Mouse (Mus musculus): Measurements from ENCODE around the gene Tox2.

Gene Tox2

DNA sequence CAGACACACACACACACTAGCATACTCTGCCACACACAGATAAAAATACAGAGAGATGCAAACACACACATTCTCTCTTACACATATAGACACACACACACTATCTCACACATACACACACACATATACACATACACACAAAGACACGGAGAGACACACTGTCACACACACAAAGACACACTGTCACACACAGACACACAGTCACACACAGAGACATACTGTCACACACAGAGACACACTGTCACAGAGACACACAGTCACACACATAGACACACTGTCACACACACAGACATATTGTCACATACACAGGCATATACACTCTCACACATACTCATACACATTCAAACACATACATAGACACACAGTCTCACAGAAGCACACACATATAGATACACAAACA is 169.7 kb downstream of the Tox2 start:
- no peak for DNase-seq

Data from cerebellum, adult 8-10 months (tissue).